Mouse (Mus musculus): ENCODE data around the gene Ube2q2.
"Not testable (repeated sequence)": the region's sequence is repeated elsewhere in the genome, so short reads cannot be mapped to it uniquely, and the experiment has no call there.

Gene Ube2q2

GRCm38 (mm10) chr9:55174235-55174634 is 25.6 kb downstream of the Ube2q2 start:
- DNase-seq, result no peak

DNA sequence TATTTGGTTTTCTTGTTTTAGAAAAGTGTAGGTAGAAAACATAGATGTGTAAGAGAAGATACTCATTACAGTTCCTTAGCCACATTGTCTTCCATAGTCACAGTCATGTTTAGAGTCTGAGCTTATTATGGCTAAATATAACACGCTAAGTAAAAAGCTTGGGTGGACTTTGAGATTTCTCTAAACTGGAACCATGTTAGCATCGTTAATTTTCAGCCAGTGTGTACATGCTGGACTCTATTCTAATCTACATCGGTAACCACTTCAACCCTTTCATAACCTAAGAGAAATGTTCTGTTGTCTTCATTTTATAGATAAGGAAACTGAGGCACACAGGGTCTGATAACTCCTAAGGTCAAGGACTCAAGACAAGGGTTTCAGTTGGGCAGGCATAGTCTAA is 47.2 kb downstream of the Ube2q2 start:
- DNase-seq, result no peak

GRCm38 (mm10) chr9:55198260-55198659 is 49.6 kb downstream of the Ube2q2 start:
- no peak for DNase-seq

DNA sequence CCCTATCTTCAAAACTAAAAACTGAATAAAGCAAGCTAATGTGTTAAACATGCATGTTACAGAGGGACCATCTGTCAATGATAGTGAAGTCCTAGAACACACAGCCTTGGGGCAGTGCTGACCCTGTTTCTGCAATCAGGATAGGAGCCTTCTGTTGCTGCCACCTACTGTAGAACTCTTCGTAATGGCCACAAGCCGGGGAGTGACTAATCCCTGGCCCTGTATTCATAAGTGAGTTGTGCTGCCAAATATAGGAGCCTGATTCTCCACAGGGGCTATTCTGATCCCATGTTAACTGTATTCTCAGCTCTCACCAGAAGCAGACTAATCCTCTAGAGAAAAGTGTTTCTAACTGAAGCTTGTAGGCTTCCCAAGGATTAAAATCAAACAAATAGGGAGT is 50.7 kb downstream of the Ube2q2 start:
- peak; percentile 54 for DNase-seq

- no peak for DNase-seq
These were observed 59.8 kb downstream of the Ube2q2 start for GRCm38 (mm10) chr9:55208458-55208789.

GRCm38 (mm10) chr9:55208790-55209481 is 60.3 kb downstream of the Ube2q2 start, which contains the start of gene Fbxo22:
TSS of gene Fbxo22 (plus strand) at chr9:55208925.
- peak; percentile 79 for DNase-seq

DNA sequence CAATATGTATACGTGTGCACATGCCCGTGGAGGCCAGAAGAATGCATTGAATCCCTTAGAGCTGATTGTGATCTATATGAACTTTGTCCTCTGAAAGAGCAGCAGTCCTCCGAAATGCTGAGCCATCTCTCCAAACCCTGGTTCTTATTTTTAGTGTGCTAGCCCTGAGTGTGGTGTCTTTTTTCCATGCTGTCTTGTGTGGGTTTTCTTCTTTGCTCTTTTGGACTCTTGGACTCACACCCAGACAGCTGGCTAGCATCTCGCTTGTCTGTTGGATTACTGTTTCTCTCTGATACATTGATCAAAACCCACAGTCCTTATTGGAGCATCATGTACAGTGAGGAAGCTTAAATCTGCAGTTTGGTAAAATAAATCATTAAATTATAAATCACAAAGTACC is 63.0 kb downstream of the Ube2q2 start:
- DNase-seq, result no peak

GRCm38 (mm10) chr9:55213396-55213795 is 64.7 kb downstream of the Ube2q2 start:
- no peak for DNase-seq

DNA sequence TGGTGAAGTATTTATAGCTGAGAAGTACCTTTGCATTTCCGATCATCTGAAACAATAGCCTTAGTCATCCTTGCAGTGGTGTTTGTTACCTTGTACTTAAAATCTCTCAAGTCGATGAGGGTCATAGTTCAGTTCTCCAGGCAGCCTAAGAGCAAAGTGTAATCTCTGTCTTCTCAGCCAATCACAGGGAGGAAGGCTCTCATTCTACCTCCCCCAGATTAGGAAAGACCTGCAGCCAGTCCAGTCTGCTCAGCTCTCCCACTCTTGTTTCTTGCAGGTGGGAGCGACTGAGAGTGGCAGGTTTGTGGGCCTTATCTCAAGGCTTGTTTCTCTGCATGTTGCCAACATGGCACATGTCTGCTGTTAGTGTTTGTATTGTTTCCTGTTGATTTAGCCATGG is 66.4 kb downstream of the Ube2q2 start:
- no peak for DNase-seq

GRCm38 (mm10) chr9:55215648-55216047 is 67.0 kb downstream of the Ube2q2 start:
- no peak for DNase-seq

DNA sequence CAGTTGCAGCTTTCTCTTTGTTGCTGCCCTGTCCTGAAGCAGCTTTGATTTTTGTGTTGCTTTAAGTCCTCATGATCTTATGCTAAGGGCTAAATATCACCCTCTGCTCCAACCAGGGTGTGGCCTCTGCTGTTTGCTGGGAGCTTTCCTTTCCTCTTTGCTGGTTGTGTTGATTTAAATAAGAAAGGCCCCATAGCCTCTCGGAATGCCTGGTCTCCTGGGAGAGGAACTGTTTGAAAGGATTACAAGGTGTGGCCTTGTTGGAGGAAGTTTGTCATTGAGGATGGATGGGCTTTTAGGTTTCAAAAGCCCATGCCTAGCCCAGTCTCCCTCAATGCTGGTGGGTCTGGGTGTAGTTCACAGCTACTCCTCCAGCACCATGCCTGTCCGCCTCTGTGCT is 67.4 kb downstream of the Ube2q2 start:
- DNase-seq, result no peak

DNA sequence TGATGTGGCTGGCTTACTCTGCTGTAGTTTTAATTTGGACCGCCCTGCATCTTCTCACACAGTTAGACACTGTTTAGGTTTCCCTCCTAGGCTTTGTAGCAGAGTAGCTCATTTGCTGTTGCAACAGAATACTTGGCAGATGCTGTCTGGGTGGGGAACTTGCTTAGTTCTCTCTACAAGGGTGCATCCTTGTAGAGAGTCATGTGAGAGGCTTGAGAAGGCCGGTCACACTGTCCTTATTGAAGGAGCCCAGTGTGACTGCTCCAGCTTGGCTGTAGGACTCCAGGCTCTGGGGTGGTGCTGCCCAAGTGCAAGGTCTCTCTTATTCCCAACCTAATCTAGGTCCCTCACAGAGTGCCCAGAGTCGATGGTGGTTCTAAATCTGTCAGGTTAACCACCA is 68.7 kb downstream of the Ube2q2 start:
- no peak for DNase-seq

- DNase-seq, result no peak
These were observed 76.6 kb downstream of the Ube2q2 start for GRCm38 (mm10) chr9:55225165-55225737.

- DNase-seq, result no peak
These were observed 77.6 kb downstream of the Ube2q2 start for GRCm38 (mm10) chr9:55226251-55226650.

DNA sequence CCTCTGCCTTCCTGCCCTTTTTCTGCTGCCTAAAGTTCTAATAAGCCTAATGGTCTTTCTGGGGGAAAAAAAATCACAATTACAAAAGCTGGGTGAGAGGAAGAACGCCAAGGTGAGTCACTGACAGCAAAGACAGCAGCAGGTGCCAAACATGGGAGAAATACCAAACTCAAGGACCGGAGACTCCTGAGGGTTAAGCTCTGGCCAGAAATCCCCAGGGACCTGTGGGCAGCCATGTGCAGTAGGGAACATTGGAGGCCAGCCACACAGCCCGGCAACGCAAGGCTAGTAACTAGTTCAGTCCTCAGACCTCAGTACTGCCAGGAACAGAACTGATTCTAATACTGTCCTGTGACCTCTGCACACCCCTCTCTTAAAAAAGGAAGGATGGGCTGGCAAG is 79.5 kb downstream of the Ube2q2 start:
- no peak for DNase-seq

- DNase-seq, result no peak
These were observed 80.4 kb downstream of the Ube2q2 start for GRCm38 (mm10) chr9:55229010-55229409.

DNA sequence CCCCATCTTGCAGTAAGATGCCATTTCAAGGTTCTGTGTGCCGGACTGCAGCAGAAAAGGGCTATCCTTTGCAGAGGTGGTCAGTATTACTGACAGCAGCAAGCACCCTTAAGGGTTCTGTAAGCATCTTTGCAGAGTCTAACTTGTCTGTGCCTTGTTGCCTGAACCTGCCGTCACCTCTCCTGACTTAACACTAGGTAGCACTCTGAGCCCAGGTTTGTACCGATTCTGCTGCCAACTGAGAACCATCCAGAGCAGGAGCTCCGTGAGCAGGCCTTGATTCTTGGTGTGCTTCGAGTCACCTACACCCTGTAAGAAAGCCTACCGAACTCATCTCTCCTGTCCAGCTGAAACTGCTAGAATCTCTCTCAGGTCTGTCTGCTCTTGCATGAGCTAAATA is 82.9 kb downstream of the Ube2q2 start:
- DNase-seq, result peak; percentile 60

DNA sequence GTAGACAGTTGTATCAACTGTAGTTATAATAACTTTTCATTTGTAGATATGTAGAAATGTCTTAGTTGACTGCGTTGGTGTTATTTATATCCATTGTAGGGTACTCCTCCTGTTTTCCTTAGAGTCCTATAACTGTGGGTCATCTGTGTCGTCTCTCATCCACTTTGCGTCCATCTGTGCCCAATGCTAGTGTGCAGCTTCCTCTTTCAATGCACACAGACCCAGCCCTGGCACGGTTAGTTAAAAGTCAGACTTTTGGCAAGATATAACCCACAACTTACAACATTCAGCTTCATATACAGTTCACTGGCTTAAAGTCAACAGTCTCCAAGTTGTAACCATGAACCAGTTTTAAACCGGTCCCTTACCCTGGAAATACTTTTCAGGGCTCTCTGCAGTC is 83.5 kb downstream of the Ube2q2 start:
- no peak for DNase-seq

GRCm38 (mm10) chr9:55232586-55232985 is 83.9 kb downstream of the Ube2q2 start:
- DNase-seq, result no peak

DNA sequence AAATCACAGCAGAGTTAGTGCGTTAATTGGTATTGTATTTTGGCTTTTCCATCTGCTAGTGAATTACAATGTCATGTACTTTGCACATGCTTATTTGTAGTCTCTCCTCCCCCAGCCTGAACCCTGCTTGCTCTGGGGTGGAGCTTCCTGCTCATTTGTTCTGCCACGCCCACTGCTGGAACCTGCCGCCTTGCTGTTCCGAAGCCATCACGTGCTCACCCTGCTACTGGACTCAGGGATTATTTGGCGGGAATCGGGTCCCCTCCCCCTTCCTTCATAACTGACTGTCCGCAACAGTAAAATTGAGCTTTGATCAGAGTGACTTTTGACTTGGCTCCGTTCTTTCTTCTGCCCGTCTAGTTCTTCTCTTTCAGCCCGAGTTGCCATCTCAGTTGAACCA is 84.4 kb downstream of the Ube2q2 start:
- DNase-seq, result not testable (repeated sequence)

DNA sequence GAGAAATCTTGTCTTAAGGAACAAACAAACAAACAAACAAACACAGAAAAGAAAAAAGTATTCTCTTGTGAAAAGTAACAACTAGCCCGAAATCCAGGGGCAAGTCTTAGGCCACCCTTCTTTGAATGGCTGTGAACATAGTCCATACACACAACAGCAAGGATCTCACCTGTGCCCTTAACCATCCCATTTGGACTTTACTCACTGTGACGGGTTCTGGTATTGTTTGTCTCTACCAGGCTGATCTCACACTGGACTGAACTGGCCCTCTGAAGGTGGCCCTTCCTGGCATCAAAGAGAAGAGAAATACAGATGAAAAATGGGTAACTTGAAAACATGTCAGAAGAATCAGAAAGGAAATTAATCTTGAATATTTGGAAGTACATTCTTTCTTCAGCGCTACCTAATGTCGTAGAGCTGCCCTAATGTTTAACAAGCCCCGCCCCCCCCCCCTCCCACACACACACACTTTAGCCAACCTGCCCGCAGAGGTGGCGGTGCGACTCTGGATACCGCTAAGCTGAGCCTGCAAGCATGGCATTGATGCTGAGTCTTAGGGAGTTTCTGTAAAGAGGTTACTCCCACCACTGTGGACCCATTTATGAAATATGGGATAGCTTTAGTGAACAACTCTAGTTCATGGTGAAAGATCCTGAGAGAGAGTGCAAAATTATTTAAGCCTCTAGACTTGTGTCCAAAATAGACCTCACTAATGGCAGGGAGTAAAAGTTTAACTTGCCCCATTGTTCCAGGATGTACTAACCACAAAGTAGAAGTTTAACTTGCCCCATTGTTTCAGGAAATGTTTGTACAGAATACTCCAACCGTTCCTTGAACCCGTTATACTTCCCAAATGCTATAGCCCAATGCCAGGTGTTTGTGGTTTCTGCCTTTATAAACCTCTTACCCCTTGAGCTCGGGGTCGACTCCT is 87.8 kb downstream of the Ube2q2 start:
- DNase-seq, result no peak

GRCm38 (mm10) chr9:55240852-55241251 is 92.2 kb downstream of the Ube2q2 start:
- no peak for DNase-seq

DNA sequence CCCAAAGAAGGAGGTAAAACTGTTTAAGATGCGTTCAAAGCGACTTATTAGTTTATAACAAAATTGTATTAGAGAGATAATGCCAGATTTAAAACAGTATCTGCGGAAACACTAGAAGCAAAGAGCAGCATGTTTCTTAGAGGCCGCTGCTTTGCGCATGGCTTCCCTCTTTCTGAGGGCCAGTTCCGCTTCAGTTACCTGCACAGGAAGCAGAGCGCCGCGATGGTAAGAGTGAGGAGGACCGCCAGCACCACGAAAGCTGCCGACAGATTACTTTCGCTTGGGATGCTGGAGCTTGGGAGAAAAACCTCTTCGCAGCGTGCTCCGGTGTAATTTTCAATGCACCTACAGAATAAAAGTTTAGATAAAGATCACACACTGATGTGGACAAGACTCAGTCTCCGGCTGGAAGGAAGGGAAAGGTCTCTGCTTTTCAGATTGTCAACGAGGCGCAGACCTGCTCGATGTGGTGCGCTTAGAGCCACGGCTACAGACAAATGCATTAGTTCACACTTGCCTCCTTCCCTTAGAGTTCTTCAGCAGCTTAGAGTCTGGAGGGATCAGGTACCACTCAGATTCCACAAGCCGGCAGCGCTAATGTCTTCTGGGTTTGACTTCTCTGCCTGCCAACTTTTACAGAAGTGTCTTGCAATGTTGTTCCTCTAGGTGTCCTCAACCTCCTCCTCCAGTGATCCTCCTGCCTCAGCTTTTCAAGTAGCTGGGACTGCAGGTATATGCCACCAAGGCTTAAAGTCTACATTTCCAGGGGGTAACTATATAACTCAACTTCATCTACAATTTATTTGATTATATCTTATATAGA is 93.4 kb downstream of the Ube2q2 start:
- no peak for DNase-seq

All from cerebellum, adult 11 months (tissue).